Mouse (Mus musculus) liver, adult (tissue): ENCODE results near the gene Pak1ip1.

Source experiments
- GATA4 ChIP-seq: IDR thresholded peaks from 2 replicates; pipeline ENCODE4 v1.6.1; 2014; ENCODE audit warnings: mild to moderate bottlenecking, low read length; ENCODE audit not compliant: insufficient replicate concordance

The Pak1ip1 gene

GRCm38 (mm10) chr13:41045901-41046300 is 45.1 kb downstream of the Pak1ip1 start:
- no peak for TF ChIP-seq GATA4

GRCm38 (mm10) chr13:41047280-41047679 is 46.5 kb downstream of the Pak1ip1 start:
- TF ChIP-seq GATA4 = no peak

- no peak for TF ChIP-seq GATA4
Measured at GRCm38 (mm10) chr13:41051965-41052364, 51.1 kb downstream of the Pak1ip1 start.
